Mouse (Mus musculus) C2C12 (cell line): ENCODE measurements at regions not wholly inside any gene's neighbourhood (a gene's known extent, or its start where the extent isn't known, plus 50 kb on each side); places are given as distances from the start of the nearest gene placed in this dataset.

Source experiments
- CEBPB ChIP-seq: IDR thresholded peaks from one replicate; pipeline ENCODE4 v1.6.1; 2011; ENCODE audit warnings: low read depth, mild to moderate bottlenecking, control low read depth, moderate library complexity
- CTCF ChIP-seq: IDR thresholded peaks from one replicate; pipeline ENCODE4 v1.5.1; 2011; ENCODE audit not compliant: control insufficient read depth, insufficient read depth, insufficient read length
- MYOD1 ChIP-seq: IDR thresholded peaks from one replicate; pipeline ENCODE4 v1.6.1; 2011; ENCODE audit warnings: low read depth; ENCODE audit not compliant: control insufficient read depth, insufficient read length
- USF1 ChIP-seq: IDR thresholded peaks from one replicate; pipeline ENCODE4 v1.6.1; 2011; ENCODE audit warnings: low read depth, mild to moderate bottlenecking, control low read depth, moderate library complexity

GRCm38 (mm10) chr2:147830551-147830950 is 216.2 kb downstream of the Foxa2 start:
- TF ChIP-seq MYOD1, result no peak
- TF ChIP-seq CTCF, result no peak
- TF ChIP-seq CEBPB, result no peak
- TF ChIP-seq USF1, result no peak
